Mouse (Mus musculus) G1E (cell line): ENCODE measurements at regions not wholly inside any gene's neighbourhood (a gene's known extent, or its start where the extent isn't known, plus 50 kb on each side); places are given as distances from the start of the nearest gene placed in this dataset.
A peak's percentile ranks its signal among the peaks of the same experiment; 100 is the strongest.

ENCODE experiments used
- ATAC-seq: 2 replicates; pipeline ENCODE4 v1.8.0; 2016; ENCODE audit warnings: mild to moderate bottlenecking; ENCODE audit not compliant: insufficient number of reproducible peaks, poor library complexity, low FRiP score, severe bottlenecking; ENCODE audit errors: extremely low read depth
- DNase-seq: peaks from one replicate; pipeline ENCODE4 v3.0.0; 2012; ENCODE audit warnings: low spot score
- H3K27me3 ChIP-seq: 2 replicates; pipeline ENCODE4 v1.6.1; 2012; ENCODE audit warnings: mild to moderate bottlenecking, low read length, inconsistent platforms; ENCODE audit not compliant: insufficient read depth
- H3K36me3 ChIP-seq: replicated peaks from 2 replicates; pipeline ENCODE3; 2012; ENCODE audit warnings: mild to moderate bottlenecking, inconsistent platforms
- H3K4me1 ChIP-seq: 2 replicates; pipeline ENCODE4 v1.6.1; 2012; ENCODE audit warnings: low read depth, low read length, inconsistent platforms, mixed read lengths; ENCODE audit not compliant: insufficient read depth
- H3K4me3 ChIP-seq: 2 replicates; pipeline ENCODE4 v1.5.1; 2012; ENCODE audit warnings: low read depth, mild to moderate bottlenecking, inconsistent platforms, low read length, moderate library complexity, mixed read lengths
- H3K9me3 ChIP-seq: replicated peaks from 2 replicates; pipeline ENCODE4 v1.6.1; 2012; ENCODE audit warnings: inconsistent platforms
- CTCF ChIP-seq: IDR thresholded peaks from 2 replicates; pipeline ENCODE4 v1.5.1; 2012; ENCODE audit warnings: low read depth, low read length, inconsistent platforms, mixed read lengths
- GATA1 ChIP-seq: IDR thresholded peaks from 2 replicates; pipeline ENCODE4 v1.6.1; 2012; ENCODE audit warnings: borderline replicate concordance, low read length, inconsistent platforms, mixed read lengths
- GATA2 ChIP-seq: IDR thresholded peaks from 2 replicates; pipeline ENCODE4 v1.6.1; 2012; ENCODE audit warnings: low read depth, low read length, inconsistent platforms, borderline replicate concordance
- POLR2AphosphoS5 ChIP-seq: IDR thresholded peaks from 2 replicates; pipeline ENCODE4 v1.6.1; 2012; ENCODE audit warnings: low read depth, low read length, inconsistent platforms; ENCODE audit not compliant: insufficient replicate concordance
- TAL1 ChIP-seq: conservative IDR thresholded peaks from 2 replicates; pipeline ENCODE4 v1.6.1; 2012; ENCODE audit warnings: low read depth, low read length, inconsistent platforms, mixed read lengths

DNA sequence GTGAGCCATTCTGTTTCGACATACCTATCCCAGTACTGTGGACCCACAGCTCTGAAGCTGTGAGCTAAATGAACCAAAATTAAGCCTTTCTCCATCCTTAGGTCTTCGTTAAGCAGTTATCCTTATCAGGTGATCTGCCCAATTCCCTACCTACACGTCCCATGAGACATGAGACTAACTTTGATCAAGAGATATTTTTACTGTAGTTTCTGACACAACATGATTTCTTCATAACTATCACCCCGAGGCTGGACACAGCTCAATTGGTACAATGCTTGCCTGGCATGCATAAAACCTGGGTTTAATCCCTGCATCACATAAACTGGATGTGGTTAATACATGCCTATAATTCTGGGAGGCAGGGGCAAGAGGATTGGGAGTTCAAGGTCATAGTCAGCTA, 82.2 kb upstream of the Elovl6 start:
- Histone ChIP-seq H3K9me3 (peaks cover 14% of the 10 kb centered on the region), H3K27me3 (no peaks in the 10 kb centered on the region), H3K4me3 (no peak overlapping the region), H3K36me3 (no peaks in the 10 kb centered on the region), H3K4me1 (no peaks in the 10 kb centered on the region)
- DNase-seq (no peak), ATAC-seq (no peak)
- TF ChIP-seq GATA2 (no peak), GATA1 (no peak), POLR2AphosphoS5 (no peak), TAL1 (no peak), CTCF (no peak)

DNA sequence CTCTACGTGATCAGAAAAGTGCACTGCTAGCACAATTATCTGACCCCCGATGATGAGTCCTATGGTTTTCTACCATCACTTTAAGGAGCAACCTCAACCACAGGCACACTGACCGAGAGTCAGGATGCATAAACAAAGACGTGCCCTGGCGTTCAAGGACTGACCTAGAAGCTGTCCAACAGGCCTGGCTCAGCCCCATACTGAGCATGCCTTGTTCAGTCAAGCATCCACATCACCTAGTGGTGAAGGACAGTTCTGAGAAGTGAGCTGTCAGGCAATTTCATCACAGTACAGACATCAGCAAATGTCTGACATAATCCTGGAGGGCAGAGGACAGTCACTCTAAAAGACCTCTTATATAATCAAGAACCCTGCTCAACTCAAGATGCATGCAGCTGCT, 81.5 kb upstream of the Elovl6 start:
- DNase-seq: no peak
- H3K36me3 ChIP-seq: no peaks in the 10 kb centered on the region
- H3K27me3 ChIP-seq: no peaks in the 10 kb centered on the region
- 0 out of 2 replicates have a peak, but pooled peaks have one; percentile 4 for ATAC-seq
- H3K9me3 ChIP-seq: peaks cover 13% of the 10 kb centered on the region
- no peak overlapping the region for H3K4me3 ChIP-seq
- TF ChIP-seq GATA1 (no peak), GATA2 (no peak)
- no peaks in the 10 kb centered on the region for H3K4me1 ChIP-seq

DNA sequence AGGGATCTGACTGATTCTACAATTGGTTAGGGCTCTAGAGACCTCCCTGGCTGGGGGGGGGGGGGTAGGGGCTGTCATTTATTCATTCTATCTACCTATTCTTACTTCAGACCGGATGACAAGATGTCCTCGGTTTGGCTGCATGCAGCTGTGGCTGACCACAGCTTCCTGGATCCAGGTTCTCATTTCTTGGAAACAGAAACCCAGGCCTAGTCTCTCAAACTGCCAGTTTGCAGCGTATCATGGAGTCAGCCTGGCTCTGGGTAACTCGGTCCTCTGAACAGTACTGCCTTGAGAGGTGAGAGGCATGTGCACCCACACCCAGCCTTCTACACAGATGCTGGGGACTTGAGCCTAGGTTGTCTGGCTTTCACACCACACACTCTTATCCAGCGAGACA, 62.1 kb upstream of the Elovl6 start:
- peaks cover 4% of the 10 kb centered on the region for H3K9me3 ChIP-seq
- no peak for ATAC-seq
- H3K36me3 ChIP-seq: no peaks in the 10 kb centered on the region
- TF ChIP-seq POLR2AphosphoS5 (no peak), GATA2 (no peak), CTCF (no peak), TAL1 (no peak), GATA1 (no peak)
- no peaks in the 10 kb centered on the region for H3K4me1 ChIP-seq
- no peaks in the 10 kb centered on the region for H3K27me3 ChIP-seq
- no peak overlapping the region for H3K4me3 ChIP-seq
- no peak for DNase-seq

DNA sequence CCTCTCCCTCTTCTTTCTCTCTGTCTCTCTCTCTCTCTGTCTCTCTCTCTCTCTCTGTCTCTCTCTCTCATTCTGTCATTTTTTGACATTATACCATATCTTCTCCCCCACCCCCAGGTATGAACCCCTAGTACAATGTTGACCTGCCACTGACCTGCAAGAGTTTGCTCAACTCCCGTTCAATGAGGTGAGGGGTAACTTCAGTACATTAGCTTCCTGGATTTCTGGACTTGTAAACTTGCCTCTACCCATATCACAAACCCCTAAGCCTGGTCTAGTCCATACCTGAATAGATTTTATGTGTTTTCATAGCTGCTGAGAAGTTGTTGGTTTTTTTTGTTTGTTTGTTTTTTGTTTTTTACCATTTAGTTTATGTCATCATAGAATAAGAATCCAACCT, 60.8 kb upstream of the Elovl6 start:
- DNase-seq (no peak), ATAC-seq (no peak)
- no peaks in the 10 kb centered on the region for H3K27me3 ChIP-seq
- TF ChIP-seq GATA1 (no peak), TAL1 (no peak), GATA2 (no peak), CTCF (no peak), POLR2AphosphoS5 (no peak)
- H3K4me1 ChIP-seq: no peaks in the 10 kb centered on the region
- H3K9me3 ChIP-seq: peaks cover 4% of the 10 kb centered on the region
- no peak overlapping the region for H3K4me3 ChIP-seq
- no peaks in the 10 kb centered on the region for H3K36me3 ChIP-seq

DNA sequence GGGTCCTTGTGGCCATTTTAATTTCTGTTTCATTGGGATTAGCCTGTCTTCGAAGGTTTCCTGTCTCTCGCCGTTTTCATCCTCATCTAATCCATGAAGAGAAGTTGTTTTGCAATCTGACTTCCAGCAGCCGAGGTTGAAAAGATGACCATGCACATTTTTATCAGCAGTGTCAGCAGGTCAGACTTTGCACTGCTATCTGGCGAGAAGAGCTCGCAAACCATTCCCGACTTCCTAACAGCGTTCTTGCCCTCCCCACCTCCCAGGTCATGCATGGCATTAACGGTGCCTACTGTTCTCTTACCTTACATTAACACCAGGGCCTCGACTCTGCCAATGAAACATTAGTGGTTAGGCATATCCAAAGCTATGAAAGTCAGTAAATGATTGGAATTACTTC, 60.1 kb upstream of the Elovl6 start:
- no peak for TF ChIP-seq POLR2AphosphoS5
- TF ChIP-seq GATA1: no peak
- TF ChIP-seq GATA2: no peak
- TF ChIP-seq CTCF: no peak
- no peaks in the 10 kb centered on the region for H3K4me1 ChIP-seq
- ATAC-seq (no peak), DNase-seq (no peak)
- H3K4me3 ChIP-seq: no peak overlapping the region
- H3K9me3 ChIP-seq: peaks cover 4% of the 10 kb centered on the region
- H3K36me3 ChIP-seq: no peaks in the 10 kb centered on the region
- no peaks in the 10 kb centered on the region for H3K27me3 ChIP-seq

DNA sequence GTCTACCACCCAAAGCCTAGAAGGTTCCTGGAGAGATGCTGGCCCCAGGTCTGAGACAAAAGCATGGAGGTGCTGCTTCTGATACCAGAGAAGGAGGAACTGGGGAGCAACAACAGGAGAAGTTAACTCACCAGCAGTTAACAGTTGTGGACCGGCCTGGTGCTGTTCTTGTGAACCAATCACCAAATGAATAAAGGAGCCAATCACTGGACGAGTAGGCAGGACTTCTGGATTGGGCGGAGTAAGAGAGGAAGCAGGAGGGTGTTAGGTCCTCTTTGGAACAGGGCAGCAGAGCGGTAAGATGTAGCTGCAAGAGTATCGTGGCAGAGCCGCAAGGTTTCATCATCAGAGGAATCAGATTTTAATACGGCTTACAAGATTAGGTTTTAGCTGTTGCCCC, 57.7 kb upstream of the Elovl6 start:
- TF ChIP-seq POLR2AphosphoS5 (no peak), CTCF (no peak), GATA2 (no peak), GATA1 (no peak), TAL1 (no peak)
- Histone ChIP-seq H3K4me3 (no peak overlapping the region), H3K9me3 (no peaks in the 10 kb centered on the region; the same call in 1 of the 2 replicates), H3K4me1 (no peaks in the 10 kb centered on the region), H3K27me3 (no peaks in the 10 kb centered on the region), H3K36me3 (no peaks in the 10 kb centered on the region)
- ATAC-seq (no peak), DNase-seq (no peak)

DNA sequence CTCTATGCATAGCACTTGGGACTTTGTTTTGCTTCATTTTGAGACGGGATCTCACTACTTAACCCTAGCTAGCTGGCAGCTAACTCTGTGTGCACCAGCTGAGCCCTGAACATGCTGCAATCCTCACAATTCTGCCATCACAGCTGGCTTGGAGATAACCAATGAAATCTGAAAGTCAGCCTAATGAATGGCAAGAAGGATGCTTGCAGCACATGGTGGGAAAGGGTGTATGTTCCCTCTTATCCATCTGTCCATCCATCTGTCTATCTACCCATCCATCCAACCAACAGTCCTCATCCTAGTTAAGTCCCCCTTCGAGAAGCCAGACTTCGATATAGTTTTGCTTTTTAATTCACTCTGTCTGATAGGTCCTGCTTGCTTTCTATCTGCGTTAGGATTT, 55.9 kb upstream of the Elovl6 start:
- no peaks in the 10 kb centered on the region for H3K36me3 ChIP-seq
- no peaks in the 10 kb centered on the region for H3K4me1 ChIP-seq
- ATAC-seq: no peak
- H3K27me3 ChIP-seq: no peaks in the 10 kb centered on the region
- no peaks in the 10 kb centered on the region; the same call in 1 of the 2 replicates for H3K9me3 ChIP-seq
- no peak overlapping the region for H3K4me3 ChIP-seq
- DNase-seq: no peak
- TF ChIP-seq POLR2AphosphoS5: no peak
- TF ChIP-seq GATA2: no peak
- TF ChIP-seq CTCF: no peak
- no peak for TF ChIP-seq GATA1
